Mouse (Mus musculus): ENCODE measurements around the gene Wt1.

- TF ChIP-seq GATA1 (IDR thresholded peaks at IDR 0.05; ENCODE audit: borderline replicate concordance, low read length) (no peak), FLI1 (IDR thresholded peaks at IDR 0.05; ENCODE audit: low read length) (no peak)
These were observed 63.0 kb downstream of the Wt1 start for GRCm38 (mm10) chr2:105189352-105189751.
